12 mouse cellular contexts compared by ENCODE assay signal in genomic region chr4:117813591-117814192, GRCm38 (mm10). TPM values are rescaled to one million over a fixed set of nuclear protein-coding genes. Genes with fewer than 3 reads are reported as not detected.
DNase-seq lines count a peak whose midpoint lies in the region.
"Had no signal": no experiment of that assay in that cellular context is flagged by ENCODE, and none has a peak within 500 bp of the region (broad histone marks: within the 10 kb centered on the region; RNA-seq: fewer than 3 reads in every experiment).

No protein-coding gene starts in this region.

- intact Hi-C loops in heart, postnatal 14 days (cut with DNase I) = no loop called here

- peak; percentile 59 for DNase-seq in adrenal gland, postnatal 14 days
- no peak for DNase-seq in adrenal gland, postnatal 4 days (ENCODE audit: low spot score in 2 of 2)
- peak; percentile 24 for DNase-seq in CD4-positive helper T cell, adult 2 months (ENCODE audit: low read depth, low spot score)
- DNase-seq in heart, postnatal 14 days = peak; percentile 29 to 37
- DNase-seq in retina, adult 2 months (ENCODE audit: low read depth, low spot score) = peak; percentile 88
- no peak for DNase-seq in urinary bladder, postnatal 10 days (ENCODE audit: low spot score)
- DNase-seq in right cerebral cortex, adult 2 months (ENCODE audit: low spot score in 2 of 2) = no peak
- DNase-seq in left cerebral cortex, adult 18-20 months (ENCODE audit: low spot score in 2 of 2) = no peak
- DNase-seq: cerebellum, postnatal 36 days; gastrocnemius, postnatal 14 days; liver had no signal

RNA-seq across cellular contexts. Expression of gene Slc6a9, which starts 20.6 kb away (rescaled TPM):
- 9.4 and 10.3 TPM in 2 replicates for total RNA-seq in adrenal gland, postnatal 14 days (2021)
- 10 to 100 TPM; 17.3 to 19.9 TPM for total RNA-seq in adrenal gland, postnatal 4 days (2021)
- 1 to 10 TPM; 2.6 to 4.1 TPM for total RNA-seq in heart, postnatal 14 days (2021)
- 10 to 100 TPM; 35.9 to 36.3 TPM for total RNA-seq in left cerebral cortex, adult 18-20 months (2021)

RNA-seq across cellular contexts. Expression of gene Klf17, which starts 48.2 kb away (rescaled TPM):
- not detected in 2 replicates for total RNA-seq in adrenal gland, postnatal 14 days (2021)
- total RNA-seq in adrenal gland, postnatal 4 days (2021) = not detected
- not detected for total RNA-seq in heart, postnatal 14 days (2021)
- not detected for total RNA-seq in left cerebral cortex, adult 18-20 months (2021)
- total RNA-seq: gastrocnemius, postnatal 14 days; layer of hippocampus, adult 2 months had no signal

RNA-seq across cellular contexts. Expression of gene Ccdc24, which starts 58.7 kb away (rescaled TPM):
- total RNA-seq in adrenal gland, postnatal 14 days (2021) = 0.71 and 0.78 TPM in 2 replicates
- total RNA-seq in adrenal gland, postnatal 4 days (2021) = 1 to 10 TPM in 1 of 2 experiments, under 1 TPM in 1; 0.96 to 1.4 TPM
- total RNA-seq in heart, postnatal 14 days (2021) = under 1 TPM; 0.39 to 0.45 TPM
- under 1 TPM; 0.37 to 0.84 TPM for total RNA-seq in left cerebral cortex, adult 18-20 months (2021)

Comparison
In these comparisons a context has a peak if more than half of its experiments do, and no peak if none do; other contexts are left out.
1. DNase-seq: peak in adrenal gland, postnatal 14 days (single experiment), CD4-positive helper T cell, adult 2 months (single experiment), heart, postnatal 14 days (2 of 2) and retina, adult 2 months (single experiment); none in adrenal gland, postnatal 4 days (0 of 2), urinary bladder, postnatal 10 days (single experiment), right cerebral cortex, adult 2 months (0 of 2) and left cerebral cortex, adult 18-20 months (0 of 2).